Mouse (Mus musculus): ENCODE data around the gene Rad51b. TPM values are rescaled to one million over a fixed set of nuclear protein-coding genes. Genes with fewer than 3 reads are reported as not detected.

Gene Rad51b
- total RNA-seq, 4 experiments from 2014 or later: 0.17 to 0.24 (median 0.21) TPM

DNA sequence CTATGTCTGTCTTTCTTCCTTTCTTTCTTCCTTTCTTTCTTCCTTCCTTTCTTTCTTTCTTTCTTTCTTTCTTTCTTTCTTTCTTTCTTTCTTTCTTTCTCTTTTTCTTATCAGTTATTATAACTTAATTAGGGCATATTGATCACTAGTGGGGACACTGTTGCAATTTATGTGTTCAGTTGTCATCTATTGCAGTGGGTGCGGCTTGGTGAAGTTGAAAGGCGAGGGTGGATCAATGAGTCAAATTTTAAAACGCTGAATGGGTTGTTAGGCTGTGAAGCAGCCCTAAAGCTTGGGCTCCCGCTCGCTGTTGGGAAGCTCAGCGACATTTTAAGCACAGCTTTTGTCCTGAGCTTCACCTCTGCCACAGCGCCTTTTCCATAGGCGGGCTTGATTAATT lies 139.0 kb downstream of the Rad51b start:
- no peak for DNase-seq (ENCODE audit: low spot score in 2 of 2)

DNA sequence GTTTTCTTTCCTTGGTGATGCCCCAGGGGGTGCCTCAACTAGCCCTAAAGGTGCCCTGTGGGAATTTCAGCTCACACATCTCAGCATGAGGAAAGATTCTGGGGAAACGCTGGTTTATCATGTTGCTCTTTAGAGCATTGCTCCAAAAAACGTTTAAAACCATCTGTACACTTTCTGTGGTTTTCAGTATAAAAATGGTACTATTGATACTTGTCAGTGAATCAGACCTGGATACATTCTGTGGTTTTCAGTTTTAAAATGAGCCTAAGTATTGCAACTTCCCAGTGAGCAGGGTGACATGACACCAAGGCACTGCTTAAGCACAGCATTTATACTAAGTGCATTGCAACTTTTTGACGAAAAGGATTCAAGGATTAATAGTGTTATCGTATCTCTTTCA lies 139.8 kb downstream of the Rad51b start:
- DNase-seq (ENCODE audit: low spot score in 2 of 2): no peak

DNA sequence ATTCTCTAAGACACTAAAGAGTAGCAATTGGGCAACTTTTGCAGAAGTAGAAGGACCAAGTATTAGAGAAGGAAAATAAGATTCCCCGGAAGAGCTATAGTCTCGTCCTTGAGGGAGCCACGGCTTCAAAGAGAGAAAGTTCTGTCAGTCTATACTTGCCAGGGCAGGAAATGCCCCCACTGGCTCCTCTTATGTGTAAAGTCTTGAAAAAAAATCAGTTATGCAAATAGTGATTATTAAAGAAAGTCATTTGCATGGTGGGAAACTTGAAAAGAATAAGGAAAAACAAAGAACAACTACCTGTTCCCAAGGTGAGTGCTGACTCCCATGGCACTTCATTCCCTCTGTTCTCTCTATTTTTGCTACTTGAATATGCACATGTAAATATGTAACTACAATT lies 140.5 kb downstream of the Rad51b start:
- DNase-seq (ENCODE audit: low spot score in 2 of 2): no peak

DNA sequence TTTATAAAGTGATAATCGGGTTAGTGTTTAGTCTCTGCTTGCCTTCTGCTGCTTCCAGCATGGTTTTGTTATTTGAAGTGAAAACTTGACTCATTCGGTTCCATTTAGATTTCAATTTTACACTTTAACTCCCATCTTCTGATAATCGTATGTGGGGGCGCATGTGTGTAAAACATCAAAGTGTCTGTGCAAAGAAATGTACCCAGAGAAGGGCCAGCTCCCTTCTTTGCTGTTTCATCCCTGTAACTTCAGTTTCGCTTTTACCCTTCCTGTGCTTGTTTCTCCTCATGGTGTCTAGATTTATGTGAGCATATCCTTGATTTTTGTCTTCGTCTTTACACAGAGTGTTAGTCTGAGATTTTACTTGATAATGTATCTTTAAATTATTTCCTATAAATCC lies 142.9 kb downstream of the Rad51b start:
- no peak for DNase-seq (ENCODE audit: low spot score in 2 of 2)

GRCm38 (mm10) chr12:79441210-79442005 lies 144.3 kb downstream of the Rad51b start:
- DNase-seq (ENCODE audit: low spot score in 2 of 2): no peak

DNA sequence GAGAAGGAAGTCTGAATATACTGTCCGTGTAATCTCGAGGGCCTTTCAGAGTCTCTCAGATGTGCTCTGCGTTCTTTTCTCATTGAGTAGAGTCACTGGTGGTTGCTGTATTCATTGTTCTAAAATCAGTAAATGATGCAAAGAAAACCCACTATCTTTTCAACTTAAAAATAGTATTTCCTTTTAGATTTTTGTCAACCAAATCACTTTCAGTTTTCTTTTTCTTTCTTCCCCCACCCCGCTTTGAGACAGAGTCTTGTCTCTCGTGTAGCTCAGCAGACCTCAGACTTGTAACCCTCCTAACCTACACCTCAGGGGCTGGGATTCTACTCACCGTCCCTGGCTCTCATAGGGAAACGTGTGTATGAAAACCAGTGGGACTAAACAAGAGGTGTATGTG lies 145.0 kb downstream of the Rad51b start:
- DNase-seq (ENCODE audit: low spot score in 2 of 2): no peak

DNA sequence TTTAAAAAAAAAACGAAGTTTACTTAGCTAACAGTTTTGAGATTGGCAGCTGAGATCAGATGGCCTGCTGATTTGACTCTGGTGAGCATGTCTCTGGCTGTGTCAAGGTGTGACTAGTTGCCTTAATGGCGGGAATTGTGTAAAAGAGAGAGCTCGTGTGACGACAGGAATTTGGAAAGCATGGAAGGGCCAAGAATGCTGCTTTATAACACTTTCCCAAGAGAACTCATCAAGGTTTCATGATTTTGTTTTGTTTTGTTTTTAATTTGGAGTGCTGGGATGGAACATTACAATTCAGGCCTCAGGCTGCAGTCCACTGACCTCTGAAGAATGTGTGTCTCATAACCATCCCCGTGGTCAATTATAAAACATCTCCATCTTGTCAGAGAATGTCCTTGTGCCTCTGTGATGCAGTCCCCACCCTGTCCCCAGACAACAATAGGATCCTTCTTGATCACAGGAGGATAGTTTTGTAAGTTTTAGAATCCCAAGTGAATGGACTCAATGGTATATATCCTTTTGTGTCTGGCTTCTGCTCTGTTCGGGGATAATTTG lies 145.8 kb downstream of the Rad51b start:
- no peak for DNase-seq (ENCODE audit: low spot score in 2 of 2)

DNA sequence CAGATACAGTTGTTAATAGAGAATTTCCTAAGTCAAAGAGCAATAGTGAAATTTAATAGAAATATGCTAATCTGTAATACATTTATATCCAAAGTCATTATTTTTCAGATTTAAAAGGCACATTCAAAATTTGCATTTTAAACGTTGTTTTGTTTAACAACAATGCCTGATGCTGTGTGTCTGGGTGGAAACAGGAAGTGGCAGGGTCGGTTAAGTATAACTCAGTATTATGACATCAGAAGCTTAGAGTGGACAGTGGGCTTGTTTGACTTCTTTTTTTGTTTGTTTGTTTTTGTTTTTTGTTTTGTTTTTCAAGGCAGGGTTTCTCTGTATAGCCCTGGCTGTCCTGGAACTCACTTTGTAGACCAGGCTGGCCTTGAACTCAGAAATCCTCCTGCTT lies 147.6 kb downstream of the Rad51b start:
- no peak for DNase-seq (ENCODE audit: low spot score in 2 of 2)

- no peak for DNase-seq (ENCODE audit: low spot score in 2 of 2)
Measured at GRCm38 (mm10) chr12:79447039-79447438, 150.0 kb downstream of the Rad51b start.

DNA sequence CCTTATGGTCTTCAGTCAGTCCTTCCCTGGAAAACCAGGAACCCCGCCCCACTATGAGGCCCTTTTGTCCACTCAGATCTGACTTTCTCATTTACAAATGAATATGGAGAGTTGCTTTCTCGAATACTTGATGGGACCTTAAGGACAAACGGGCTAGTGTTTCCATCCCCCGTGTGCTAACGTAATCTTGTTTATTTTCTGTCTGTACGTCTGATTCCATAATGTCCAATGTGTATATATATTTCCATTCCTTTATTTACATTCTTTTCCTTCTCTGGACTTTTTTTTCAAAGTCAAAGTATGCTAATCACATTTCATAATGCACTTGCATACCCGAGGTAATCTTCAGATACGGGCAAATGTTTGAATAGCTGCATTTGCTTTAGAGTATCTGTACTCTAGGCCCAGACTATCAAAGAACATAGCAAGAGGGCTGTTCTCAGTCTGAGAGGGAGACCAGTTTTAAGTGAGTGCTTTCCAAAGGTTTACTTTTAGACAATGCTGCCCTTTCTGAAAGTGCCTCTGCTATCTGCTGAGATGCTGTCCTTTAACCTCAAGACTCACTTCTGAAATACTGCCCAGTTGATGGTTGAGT lies 152.8 kb downstream of the Rad51b start:
- no peak for DNase-seq (ENCODE audit: low spot score in 2 of 2)

DNA sequence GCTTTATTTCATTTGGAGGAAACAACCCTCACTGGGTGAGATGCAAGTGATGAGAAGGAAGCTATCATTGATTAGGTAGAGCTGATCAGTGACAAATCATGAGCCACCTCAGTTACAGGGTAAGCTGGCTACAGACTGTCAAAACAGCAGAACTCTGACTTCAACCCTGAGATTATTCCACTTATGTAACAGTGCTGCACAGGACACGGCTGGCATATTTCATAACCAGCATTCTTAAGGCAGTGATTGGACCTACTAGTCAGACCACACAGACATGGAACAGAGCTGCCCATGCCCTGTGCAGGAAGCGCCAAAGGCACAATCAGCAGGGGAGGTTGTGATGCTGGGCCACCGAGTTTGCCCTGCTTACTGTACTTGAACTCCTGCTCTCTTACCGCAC lies 155.8 kb downstream of the Rad51b start:
- DNase-seq (ENCODE audit: low spot score in 2 of 2): no peak

GRCm38 (mm10) chr12:79454017-79454416 lies 156.9 kb downstream of the Rad51b start:
- DNase-seq (ENCODE audit: low spot score in 2 of 2): no peak

GRCm38 (mm10) chr12:79455061-79455847 lies 158.2 kb downstream of the Rad51b start:
- no peak for DNase-seq (ENCODE audit: low spot score in 2 of 2)

DNA sequence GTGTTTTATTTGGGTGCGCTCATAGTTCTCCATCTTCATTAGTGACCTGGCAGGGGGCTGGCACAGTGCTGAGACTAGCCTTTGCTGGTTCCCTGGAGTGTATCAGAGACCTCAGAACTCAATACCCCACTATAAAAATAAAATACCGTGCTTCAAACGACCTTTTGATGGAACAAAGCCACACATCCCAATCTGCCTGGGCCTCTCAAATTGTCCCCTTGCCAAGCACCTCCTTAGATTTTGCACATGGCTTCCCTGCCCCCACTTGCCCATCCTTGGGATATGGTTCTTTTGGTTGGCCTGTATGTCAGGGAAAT lies 158.7 kb downstream of the Rad51b start:
- no peak for DNase-seq (ENCODE audit: low spot score in 2 of 2)

GRCm38 (mm10) chr12:79456251-79456650 lies 159.2 kb downstream of the Rad51b start:
- no peak for DNase-seq (ENCODE audit: low spot score in 2 of 2)

- no peak for DNase-seq (ENCODE audit: low spot score in 2 of 2)
Measured at GRCm38 (mm10) chr12:79463371-79463770, 166.3 kb downstream of the Rad51b start.

DNA sequence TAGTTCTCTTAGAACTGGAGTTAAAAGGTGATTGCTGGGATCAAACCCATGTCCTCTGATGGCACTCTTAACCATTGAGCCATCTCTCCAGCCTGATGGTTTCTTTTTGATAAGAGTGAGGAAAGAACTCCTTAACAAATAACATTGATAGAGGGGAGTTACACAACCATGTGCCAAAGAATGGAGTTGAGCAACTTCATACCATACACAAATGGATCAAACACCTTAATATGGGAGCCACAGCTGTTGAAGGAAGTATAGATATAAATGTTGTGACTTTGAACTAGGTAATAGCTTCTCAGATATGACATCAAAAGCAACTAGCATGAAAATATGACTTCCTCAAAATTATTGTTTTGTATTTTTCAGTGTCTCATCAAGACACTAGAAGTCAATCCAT lies 173.0 kb downstream of the Rad51b start:
- no peak for DNase-seq (ENCODE audit: low spot score in 2 of 2)

DNA sequence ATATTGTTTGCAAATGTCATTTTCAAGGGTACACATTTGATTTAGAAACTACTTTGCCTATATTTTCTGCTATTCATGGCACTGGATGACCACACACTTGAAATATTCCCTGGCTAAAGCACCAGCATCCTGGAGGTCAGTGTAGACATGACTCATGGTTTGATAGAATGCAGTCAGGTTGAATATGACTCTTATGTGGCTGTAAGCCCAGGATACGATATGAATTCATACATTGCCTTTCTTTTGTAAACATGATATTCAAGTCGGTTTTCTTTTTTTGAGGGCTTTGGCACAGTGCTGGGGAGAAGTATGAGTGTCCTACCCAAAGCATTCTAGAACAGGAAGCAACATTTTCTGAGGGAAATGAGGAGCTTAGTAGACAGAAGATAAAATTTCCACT lies 174.8 kb downstream of the Rad51b start:
- no peak for DNase-seq (ENCODE audit: low spot score in 2 of 2)

- no peak for DNase-seq (ENCODE audit: low spot score in 2 of 2)
Measured at GRCm38 (mm10) chr12:79476413-79477046, 179.4 kb downstream of the Rad51b start.

GRCm38 (mm10) chr12:79478816-79479215 lies 181.7 kb downstream of the Rad51b start:
- no peak for DNase-seq (ENCODE audit: low spot score in 2 of 2)

DNA sequence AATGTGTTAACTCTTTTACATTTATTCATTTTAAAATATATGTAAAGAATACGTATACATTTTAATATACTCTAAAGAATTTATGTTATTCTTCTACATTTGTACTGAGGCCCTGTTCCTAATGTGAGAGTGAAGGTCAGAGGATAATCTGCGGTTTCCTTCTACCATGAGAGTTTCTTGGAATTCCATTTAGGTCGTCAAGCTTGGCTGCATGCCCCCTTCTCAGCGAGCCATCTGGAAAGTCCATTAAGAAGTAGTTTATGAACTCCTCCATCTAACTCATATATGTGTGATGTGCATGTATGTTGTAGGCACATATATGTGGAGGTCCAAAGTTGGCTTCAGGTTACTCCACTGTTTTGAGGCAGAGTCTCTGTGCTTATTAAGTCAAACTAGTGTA lies 188.4 kb downstream of the Rad51b start:
- DNase-seq (ENCODE audit: low spot score in 2 of 2): no peak

All from gastrocnemius, adult 8-10 months (tissue).